Mouse (Mus musculus): ENCODE measurements at regions not wholly inside any gene's neighbourhood (a gene's known extent, or its start where the extent isn't known, plus 50 kb on each side); places are given as distances from the start of the nearest gene placed in this dataset.
"Not testable (repeated sequence)": the region's sequence is repeated elsewhere in the genome, so short reads cannot be mapped to it uniquely, and the experiment has no call there.

- H3K4me3 ChIP-seq (ENCODE audit: insufficient read depth in 1 of 2, low read depth in 1 of 2, low read length in 2 of 2, poor library complexity in 1 of 2, severe bottlenecking in 1 of 2); H3K27ac ChIP-seq (ENCODE audit: insufficient read depth, low read depth, low read length, poor library complexity, severe bottlenecking); in situ Hi-C loops (cut with MboI; ENCODE audit: low sequenced_read_pairs in 2 of 2, unreplicated experiment in 2 of 2); H3K4me1 ChIP-seq (ENCODE audit: control insufficient read depth in 2 of 2, insufficient read depth in 2 of 2, low read length in 2 of 2, poor library complexity in 1 of 2); H3K9me3 ChIP-seq (ENCODE audit: control insufficient read depth, insufficient read depth, low read depth, low read length); DNase-seq (ENCODE audit: low read depth, low spot score); H3K9ac ChIP-seq (ENCODE audit: insufficient read depth, low read depth, low read length, poor library complexity, severe bottlenecking); H3K36me3 ChIP-seq (ENCODE audit: control insufficient read depth, insufficient read depth, low read length, poor library complexity, severe bottlenecking): not testable (repeated sequence)
These were observed 820.9 kb downstream of the Kcnt2 start for GRCm38 (mm10) chr1:141066830-141067229.

GRCm38 (mm10) chr1:141097575-141097974, 851.6 kb downstream of the Kcnt2 start:
- H3K4me3 ChIP-seq (ENCODE audit: insufficient read depth in 1 of 2, low read depth in 1 of 2, low read length in 2 of 2, poor library complexity in 1 of 2, severe bottlenecking in 1 of 2): no peak overlapping the region
- H3K9me3 ChIP-seq (ENCODE audit: control insufficient read depth, insufficient read depth, low read depth, low read length): no peaks in the 10 kb centered on the region
- H3K27ac ChIP-seq (ENCODE audit: insufficient read depth, low read depth, low read length, poor library complexity, severe bottlenecking): no peak overlapping the region
- no peaks in the 10 kb centered on the region for H3K36me3 ChIP-seq (ENCODE audit: control insufficient read depth, insufficient read depth, low read length, poor library complexity, severe bottlenecking)
- TF ChIP-seq MAFK (IDR thresholded peaks at IDR 0.05; ENCODE audit: insufficient read depth, low read depth, low read length) (no peak), ZC3H11A (IDR thresholded peaks at IDR 0.05; ENCODE audit: borderline replicate concordance, low read depth, low read length) (no peak), HCFC1 (IDR thresholded peaks at IDR 0.05; ENCODE audit: borderline replicate concordance, insufficient read depth, low read length) (no peak), CHD2 (IDR thresholded peaks at IDR 0.05; ENCODE audit: low read depth, low read length) (no peak), ZNF384 (IDR thresholded peaks at IDR 0.05; ENCODE audit: low read depth, low read length) (no peak)
- no peak overlapping the region for H3K9ac ChIP-seq (ENCODE audit: insufficient read depth, low read depth, low read length, poor library complexity, severe bottlenecking)
- DNase-seq (ENCODE audit: low read depth, low spot score): no peak
- in situ Hi-C loops (cut with MboI; ENCODE audit: low sequenced_read_pairs in 2 of 2, unreplicated experiment in 2 of 2): no loop called here
- no peaks in the 10 kb centered on the region for H3K4me1 ChIP-seq (ENCODE audit: control insufficient read depth in 2 of 2, insufficient read depth in 2 of 2, low read length in 2 of 2, poor library complexity in 1 of 2)

- in situ Hi-C loops (cut with MboI; ENCODE audit: low sequenced_read_pairs in 2 of 2, unreplicated experiment in 2 of 2): no loop called here
- H3K4me3 ChIP-seq (ENCODE audit: insufficient read depth in 1 of 2, low read depth in 1 of 2, low read length in 2 of 2, poor library complexity in 1 of 2, severe bottlenecking in 1 of 2): no peak overlapping the region
- no peaks in the 10 kb centered on the region for H3K36me3 ChIP-seq (ENCODE audit: control insufficient read depth, insufficient read depth, low read length, poor library complexity, severe bottlenecking)
- H3K4me1 ChIP-seq (ENCODE audit: control insufficient read depth in 2 of 2, insufficient read depth in 2 of 2, low read length in 2 of 2, poor library complexity in 1 of 2): no peaks in the 10 kb centered on the region
- no peaks in the 10 kb centered on the region for H3K9me3 ChIP-seq (ENCODE audit: control insufficient read depth, insufficient read depth, low read depth, low read length)
- no peak overlapping the region for H3K27ac ChIP-seq (ENCODE audit: insufficient read depth, low read depth, low read length, poor library complexity, severe bottlenecking)
- no peak overlapping the region for H3K9ac ChIP-seq (ENCODE audit: insufficient read depth, low read depth, low read length, poor library complexity, severe bottlenecking)
- DNase-seq (ENCODE audit: low read depth, low spot score): no peak
- TF ChIP-seq HCFC1 (IDR thresholded peaks at IDR 0.05; ENCODE audit: borderline replicate concordance, insufficient read depth, low read length): no peak
- no peak for TF ChIP-seq CHD2 (IDR thresholded peaks at IDR 0.05; ENCODE audit: low read depth, low read length)
- TF ChIP-seq MAFK (IDR thresholded peaks at IDR 0.05; ENCODE audit: insufficient read depth, low read depth, low read length): no peak
- TF ChIP-seq ZC3H11A (IDR thresholded peaks at IDR 0.05; ENCODE audit: borderline replicate concordance, low read depth, low read length): no peak
- TF ChIP-seq ZNF384 (IDR thresholded peaks at IDR 0.05; ENCODE audit: low read depth, low read length): no peak
These were observed 856.6 kb downstream of the Kcnt2 start for GRCm38 (mm10) chr1:141102546-141102945.

- no peaks in the 10 kb centered on the region for H3K36me3 ChIP-seq (ENCODE audit: control insufficient read depth, insufficient read depth, low read length, poor library complexity, severe bottlenecking)
- no peak overlapping the region for H3K9ac ChIP-seq (ENCODE audit: insufficient read depth, low read depth, low read length, poor library complexity, severe bottlenecking)
- no peaks in the 10 kb centered on the region for H3K4me1 ChIP-seq (ENCODE audit: control insufficient read depth in 2 of 2, insufficient read depth in 2 of 2, low read length in 2 of 2, poor library complexity in 1 of 2)
- no peak overlapping the region for H3K4me3 ChIP-seq (ENCODE audit: insufficient read depth in 1 of 2, low read depth in 1 of 2, low read length in 2 of 2, poor library complexity in 1 of 2, severe bottlenecking in 1 of 2)
- H3K9me3 ChIP-seq (ENCODE audit: control insufficient read depth, insufficient read depth, low read depth, low read length): no peaks in the 10 kb centered on the region
- in situ Hi-C loops (cut with MboI; ENCODE audit: low sequenced_read_pairs in 2 of 2, unreplicated experiment in 2 of 2): no loop called here
- no peak for DNase-seq (ENCODE audit: low read depth, low spot score)
- TF ChIP-seq HCFC1 (IDR thresholded peaks at IDR 0.05; ENCODE audit: borderline replicate concordance, insufficient read depth, low read length) (no peak), ZC3H11A (IDR thresholded peaks at IDR 0.05; ENCODE audit: borderline replicate concordance, low read depth, low read length) (no peak), MAFK (IDR thresholded peaks at IDR 0.05; ENCODE audit: insufficient read depth, low read depth, low read length) (no peak), CHD2 (IDR thresholded peaks at IDR 0.05; ENCODE audit: low read depth, low read length) (no peak), ZNF384 (IDR thresholded peaks at IDR 0.05; ENCODE audit: low read depth, low read length) (no peak)
- H3K27ac ChIP-seq (ENCODE audit: insufficient read depth, low read depth, low read length, poor library complexity, severe bottlenecking): no peak overlapping the region
These were observed 858.1 kb downstream of the Kcnt2 start for GRCm38 (mm10) chr1:141104034-141104433.

- H3K4me3 ChIP-seq (ENCODE audit: insufficient read depth in 1 of 2, low read depth in 1 of 2, low read length in 2 of 2, poor library complexity in 1 of 2, severe bottlenecking in 1 of 2): no peak overlapping the region
- H3K9me3 ChIP-seq (ENCODE audit: control insufficient read depth, insufficient read depth, low read depth, low read length): no peaks in the 10 kb centered on the region
- no peak overlapping the region for H3K27ac ChIP-seq (ENCODE audit: insufficient read depth, low read depth, low read length, poor library complexity, severe bottlenecking)
- in situ Hi-C loops (cut with MboI; ENCODE audit: low sequenced_read_pairs in 2 of 2, unreplicated experiment in 2 of 2): no loop called here
- H3K36me3 ChIP-seq (ENCODE audit: control insufficient read depth, insufficient read depth, low read length, poor library complexity, severe bottlenecking): no peaks in the 10 kb centered on the region
- no peak overlapping the region for H3K9ac ChIP-seq (ENCODE audit: insufficient read depth, low read depth, low read length, poor library complexity, severe bottlenecking)
- no peak for TF ChIP-seq CHD2 (IDR thresholded peaks at IDR 0.05; ENCODE audit: low read depth, low read length)
- TF ChIP-seq MAFK (IDR thresholded peaks at IDR 0.05; ENCODE audit: insufficient read depth, low read depth, low read length): no peak
- no peak for TF ChIP-seq HCFC1 (IDR thresholded peaks at IDR 0.05; ENCODE audit: borderline replicate concordance, insufficient read depth, low read length)
- no peak for TF ChIP-seq ZNF384 (IDR thresholded peaks at IDR 0.05; ENCODE audit: low read depth, low read length)
- TF ChIP-seq ZC3H11A (IDR thresholded peaks at IDR 0.05; ENCODE audit: borderline replicate concordance, low read depth, low read length): no peak
- H3K4me1 ChIP-seq (ENCODE audit: control insufficient read depth in 2 of 2, insufficient read depth in 2 of 2, low read length in 2 of 2, poor library complexity in 1 of 2): no peaks in the 10 kb centered on the region
- DNase-seq (ENCODE audit: low read depth, low spot score): no peak
These were observed 858.7 kb downstream of the Kcnt2 start for GRCm38 (mm10) chr1:141104633-141105032.
